Mouse (Mus musculus): ENCODE measurements around the gene 2010111I01Rik.
"Not testable (repeated sequence)": the region's sequence is repeated elsewhere in the genome, so short reads cannot be mapped to it uniquely, and the experiment has no call there.

2010111I01Rik gene

GRCm38 (mm10) chr13:62964640-62965311, at the start of gene 2010111I01Rik:
2010111I01Rik (plus strand) TSS chr13:62964893.
- DNase-seq: peak; percentile 98

GRCm38 (mm10) chr13:62916675-62917074, 48.0 kb upstream of the 2010111I01Rik start:
- peak; percentile 10 for DNase-seq

- no peak for DNase-seq
These were observed 47.1 kb upstream of the 2010111I01Rik start for GRCm38 (mm10) chr13:62917416-62918110.

GRCm38 (mm10) chr13:62919647-62920341, 44.9 kb upstream of the 2010111I01Rik start:
- peak; percentile 87 for DNase-seq

- no peak for DNase-seq
These were observed 42.0 kb upstream of the 2010111I01Rik start for GRCm38 (mm10) chr13:62922645-62923044.

GRCm38 (mm10) chr13:62923182-62923581, 41.5 kb upstream of the 2010111I01Rik start:
- DNase-seq: no peak

- peak; percentile 80 for DNase-seq
These were observed 38.2 kb upstream of the 2010111I01Rik start for GRCm38 (mm10) chr13:62926479-62926878.

- DNase-seq: no peak
These were observed 37.2 kb upstream of the 2010111I01Rik start for GRCm38 (mm10) chr13:62927470-62927869.

- not testable (repeated sequence) for DNase-seq
These were observed 35.5 kb upstream of the 2010111I01Rik start for GRCm38 (mm10) chr13:62929144-62929543.

- DNase-seq: peak; percentile 33
These were observed 34.8 kb upstream of the 2010111I01Rik start for GRCm38 (mm10) chr13:62929766-62930389.

GRCm38 (mm10) chr13:62932452-62932851, 32.2 kb upstream of the 2010111I01Rik start:
- DNase-seq: no peak

GRCm38 (mm10) chr13:62939371-62939770, 25.3 kb upstream of the 2010111I01Rik start:
- DNase-seq: no peak

- no peak for DNase-seq
These were observed 24.9 kb upstream of the 2010111I01Rik start for GRCm38 (mm10) chr13:62939797-62940196.

- no peak for DNase-seq
These were observed 24.0 kb upstream of the 2010111I01Rik start for GRCm38 (mm10) chr13:62940721-62941120.

GRCm38 (mm10) chr13:62941341-62942005, 23.2 kb upstream of the 2010111I01Rik start:
- DNase-seq: no peak

GRCm38 (mm10) chr13:62943274-62943830, 21.3 kb upstream of the 2010111I01Rik start:
- DNase-seq: no peak

GRCm38 (mm10) chr13:62944109-62944508, 20.6 kb upstream of the 2010111I01Rik start:
- no peak for DNase-seq

- DNase-seq: no peak
These were observed 15.0 kb upstream of the 2010111I01Rik start for GRCm38 (mm10) chr13:62949560-62950188.

GRCm38 (mm10) chr13:62951606-62952005, 13.1 kb upstream of the 2010111I01Rik start:
- no peak for DNase-seq

GRCm38 (mm10) chr13:62952047-62952446, 12.6 kb upstream of the 2010111I01Rik start:
- no peak for DNase-seq

GRCm38 (mm10) chr13:62952624-62953023, 12.1 kb upstream of the 2010111I01Rik start:
- DNase-seq: no peak

GRCm38 (mm10) chr13:62955997-62956396, 8.7 kb upstream of the 2010111I01Rik start:
- DNase-seq: no peak
